Mouse (Mus musculus) embryonic facial prominence, embryonic 15.5 days (tissue): ENCODE measurements around the gene Pdxk. TPM values are rescaled to one million over a fixed set of nuclear protein-coding genes. Genes with fewer than 3 reads are reported as not detected.
"Not testable (repeated sequence)": the region's sequence is repeated elsewhere in the genome, so short reads cannot be mapped to it uniquely, and the experiment has no call there.

Experiments
- ATAC-seq: fragments of 200-750 bp; cut with Nextera tagmentation; 2 replicates; pipeline ENCODE4 v1.8.0; 2017; ENCODE audit warnings: low read depth, moderate TSS enrichment; ENCODE audit not compliant: insufficient number of reproducible peaks, low FRiP score, low TSS enrichment
- H3K27ac ChIP-seq: fragments of 300-500 bp; sonication (generic); replicated peaks from 2 replicates; pipeline ENCODE4 v1.5.1; 2015; ENCODE audit warnings: mild to moderate bottlenecking, inconsistent platforms
- H3K27me3 ChIP-seq: fragments of 300-500 bp; sonication (generic); 2 replicates; pipeline ENCODE4 v1.6.1; 2015; ENCODE audit warnings: inconsistent platforms
- H3K36me3 ChIP-seq: fragments of 300-500 bp; sonication (generic); 2 replicates; pipeline ENCODE4 v1.6.1; 2015; ENCODE audit warnings: mild to moderate bottlenecking, inconsistent platforms
- H3K4me1 ChIP-seq: fragments of 300-500 bp; sonication (generic); 2 replicates; pipeline ENCODE4 v1.6.1; 2015; ENCODE audit warnings: inconsistent platforms
- H3K4me2 ChIP-seq: fragments of 300-500 bp; sonication (generic); replicated peaks from 2 replicates; pipeline ENCODE4 v1.6.1; 2015; ENCODE audit warnings: mild to moderate bottlenecking, inconsistent platforms
- H3K4me3 ChIP-seq: fragments of 300-500 bp; sonication (generic); replicated peaks from 2 replicates; pipeline ENCODE4 v1.5.1; 2015; ENCODE audit warnings: mild to moderate bottlenecking, inconsistent platforms
- H3K9ac ChIP-seq: fragments of 300-500 bp; sonication (generic); 2 replicates; pipeline ENCODE4 v1.6.1; 2015; ENCODE audit warnings: inconsistent platforms
- H3K9me3 ChIP-seq: fragments of 300-500 bp; sonication (generic); replicated peaks from 2 replicates; pipeline ENCODE4 v1.6.1; 2016; ENCODE audit warnings: inconsistent platforms
- WGBS: fragments of 180-500 bp; shearing (Covaris S2); methylation state at CpG from one replicate; pipeline ENCODE4 v1.1.7; 2015; 5-methylcytosine and 5-hydroxymethylcytosine counted together
- polyA plus RNA-seq: library from polyadenylated mRNA; unstranded; fragments of >200 nt; fragmentation: Nextera tagmentation; extraction: Ambion mirVana; gene quantifications from 2 replicates; pipeline ENCODE4 v1.2.1, GENCODE M21; 2015

Pdxk gene
- 12.7 and 14.1 TPM in 2 replicates for polyA plus RNA-seq

DNA sequence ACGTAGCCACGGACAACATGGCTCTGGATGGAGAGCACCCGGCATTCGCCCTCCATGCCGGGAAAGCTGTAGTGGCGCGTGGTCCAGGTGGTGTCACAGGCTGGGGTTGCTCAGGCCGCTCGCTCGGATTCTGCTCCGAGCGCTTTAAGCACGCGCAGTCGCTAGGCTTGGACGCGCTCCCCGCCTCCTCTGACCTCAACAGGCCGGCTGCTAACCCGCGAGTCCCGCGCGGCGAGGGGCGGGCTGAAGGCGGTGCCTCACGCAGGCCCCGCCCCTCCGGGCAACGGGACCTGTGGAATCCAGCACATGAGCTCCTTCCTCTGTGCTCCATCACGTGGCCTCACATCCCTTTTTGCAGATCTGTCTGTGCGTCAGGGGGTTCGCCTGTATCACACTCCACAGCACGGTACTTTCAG lies at the start of gene Pdxk:
Gene Pdxk (minus strand): TSS at position 184 of the 416 bp plus-strand sequence.
- no peaks in the 10 kb centered on the region for H3K36me3 ChIP-seq
- no peaks in the 10 kb centered on the region for H3K9me3 ChIP-seq
- H3K27ac ChIP-seq: peak within 1 kb of the TSS; percentile 28; the same call in 1 of the 2 replicates
- peak within 1 kb of the TSS; percentile 74 for H3K4me3 ChIP-seq
- peak within 1 kb of the TSS; percentile 99 for H3K4me2 ChIP-seq
- H3K27me3 ChIP-seq: no peaks in the 10 kb centered on the region
- peak; percentile 92 for ATAC-seq
- H3K4me1 ChIP-seq: peaks cover 22% of the 10 kb centered on the region
- H3K9ac ChIP-seq: peak within 1 kb of the TSS; percentile 68
- WGBS: 0% methylated on average over 35 of the region's 35 CpGs

DNA sequence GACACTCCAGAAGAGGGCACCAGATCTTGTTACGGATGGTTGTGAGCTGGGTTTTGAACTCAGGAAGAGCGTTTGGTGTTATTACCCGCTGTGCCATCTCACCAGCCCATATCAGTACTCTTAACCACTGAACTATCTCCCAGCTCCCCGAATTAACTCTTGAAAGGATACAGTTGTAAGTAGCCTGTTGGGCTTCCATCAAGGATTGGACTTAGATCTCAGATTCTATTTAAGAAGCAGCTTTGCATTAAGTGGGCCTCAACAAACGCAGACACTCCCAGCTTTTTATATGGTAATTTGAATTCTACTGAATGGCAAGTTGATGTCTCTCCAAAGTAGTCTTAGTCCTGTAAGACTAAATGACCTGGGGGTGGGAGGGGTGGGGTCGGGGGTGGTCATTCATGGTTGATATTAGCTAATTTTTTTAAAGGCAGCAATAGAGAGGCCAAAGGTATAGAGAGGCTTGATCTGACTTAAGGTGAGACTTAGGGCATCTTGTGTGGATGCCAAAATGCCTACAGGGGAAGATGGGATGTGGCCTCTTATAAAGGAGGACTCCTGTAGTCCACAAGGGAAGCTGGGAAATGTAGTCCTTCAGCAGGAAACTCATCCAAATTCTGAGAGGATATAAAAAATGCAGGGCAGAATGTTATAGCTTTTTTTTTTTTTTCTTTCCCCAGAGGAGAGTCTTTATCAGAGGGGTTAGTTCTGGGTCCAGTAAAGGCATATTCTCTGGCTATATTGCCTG lies 38.4 kb upstream of the Pdxk start:
- Histone ChIP-seq H3K27ac (no peak overlapping the region), H3K9me3 (no peaks in the 10 kb centered on the region), H3K4me1 (no peaks in the 10 kb centered on the region), H3K4me3 (no peak overlapping the region), H3K4me2 (no peak overlapping the region), H3K9ac (no peak overlapping the region), H3K36me3 (no peaks in the 10 kb centered on the region), H3K27me3 (no peaks in the 10 kb centered on the region)
- WGBS: 74% methylated on average over 6 of the region's 6 CpGs
- no peak for ATAC-seq

DNA sequence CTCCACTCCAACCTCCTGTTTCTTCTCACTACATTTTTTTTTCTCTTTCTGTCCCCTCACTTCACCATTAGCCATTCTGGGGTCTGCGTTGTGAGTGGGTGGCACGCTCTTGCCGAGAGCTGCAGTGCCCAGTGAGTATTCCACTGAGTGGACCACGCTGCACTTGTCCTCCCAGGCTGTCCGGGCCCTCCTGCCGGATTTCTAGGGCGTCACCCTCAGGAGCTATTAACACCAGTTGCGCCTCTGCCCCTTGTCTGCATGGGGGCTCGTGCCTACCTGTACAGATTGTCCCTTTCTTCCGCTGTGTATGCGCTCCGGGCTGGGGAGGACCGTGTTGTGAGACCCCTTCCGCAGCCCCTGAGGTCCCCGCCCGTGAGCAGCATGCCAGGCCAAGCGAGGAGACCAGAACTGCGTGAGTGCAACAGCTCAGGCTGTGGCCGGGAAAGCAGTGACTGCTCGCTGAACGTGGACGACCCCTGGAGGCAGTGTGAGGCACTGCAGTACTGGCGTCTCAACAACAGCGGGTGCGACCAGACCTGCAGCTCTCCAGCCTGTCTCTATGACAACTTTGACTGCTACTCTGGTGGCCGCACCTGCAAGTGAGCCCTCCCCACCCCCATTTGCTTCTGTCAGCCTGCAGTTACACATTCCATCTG lies 22.8 kb upstream of the Pdxk start:
- no peak overlapping the region for H3K27ac ChIP-seq
- H3K9ac ChIP-seq: no peak overlapping the region
- H3K9me3 ChIP-seq: no peaks in the 10 kb centered on the region
- H3K4me2 ChIP-seq: peak overlapping the region; percentile 46
- H3K4me3 ChIP-seq: peak overlapping the region; percentile 27
- 9% methylated on average over 26 of the region's 26 CpGs for WGBS
- H3K36me3 ChIP-seq: no peaks in the 10 kb centered on the region
- peaks cover 5% of the 10 kb centered on the region; the same call in 1 of the 2 replicates for H3K4me1 ChIP-seq
- peaks cover 10% of the 10 kb centered on the region for H3K27me3 ChIP-seq
- peak; percentile 53; the same call in 1 of the 2 replicates for ATAC-seq

DNA sequence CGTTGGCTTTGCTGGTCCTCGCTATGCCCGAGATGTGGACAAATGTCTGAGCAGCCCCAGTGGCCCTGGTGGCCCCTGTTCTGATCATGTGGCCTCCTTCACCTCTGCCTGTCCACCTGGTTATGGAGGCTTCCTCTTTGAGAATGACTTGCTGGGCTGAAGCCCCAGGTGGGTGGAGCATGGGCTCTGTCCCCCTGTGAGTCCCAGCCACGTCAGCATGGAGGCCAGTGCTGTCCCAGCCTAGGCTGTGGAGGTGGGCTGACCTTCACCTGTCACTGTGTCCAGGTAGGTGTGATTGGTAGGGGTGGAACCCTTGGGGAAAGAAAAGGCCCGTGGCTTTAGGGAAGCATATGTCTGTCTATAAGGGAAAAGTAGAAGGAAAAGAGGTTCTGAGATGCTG lies 22.1 kb upstream of the Pdxk start:
- peaks cover 12% of the 10 kb centered on the region for H3K27me3 ChIP-seq
- no peak overlapping the region for H3K4me2 ChIP-seq
- H3K4me3 ChIP-seq: no peak overlapping the region
- WGBS: 72% methylated on average over 5 of the region's 5 CpGs
- no peak overlapping the region for H3K27ac ChIP-seq
- no peaks in the 10 kb centered on the region for H3K9me3 ChIP-seq
- peaks cover 8% of the 10 kb centered on the region; the same call in 1 of the 2 replicates for H3K4me1 ChIP-seq
- ATAC-seq: no peak
- no peaks in the 10 kb centered on the region for H3K36me3 ChIP-seq
- no peak overlapping the region for H3K9ac ChIP-seq

DNA sequence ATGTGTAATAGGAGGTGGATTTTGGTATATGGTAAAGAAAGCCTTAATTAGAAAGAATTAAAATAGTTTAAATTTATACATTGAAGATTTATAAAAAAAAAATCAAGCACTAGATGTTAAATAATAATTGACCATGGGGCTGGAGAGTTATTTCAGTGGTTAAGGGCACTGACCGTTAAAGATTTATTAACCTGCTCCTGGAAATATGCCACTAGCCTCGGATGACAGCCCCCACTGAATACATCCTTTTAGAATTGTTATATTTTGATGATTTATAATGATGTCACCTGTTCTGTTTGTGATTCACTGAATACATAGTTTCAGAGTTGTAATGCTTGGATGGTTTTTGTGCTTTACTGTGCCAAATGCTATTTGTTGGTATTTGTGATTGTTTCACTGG lies 20.6 kb upstream of the Pdxk start:
- not testable (repeated sequence) for ATAC-seq, H3K9ac ChIP-seq, H3K4me2 ChIP-seq, H3K4me3 ChIP-seq, H3K27ac ChIP-seq, H3K36me3 ChIP-seq, H3K9me3 ChIP-seq
- Histone ChIP-seq H3K4me1 (peaks cover 14% of the 10 kb centered on the region), H3K27me3 (peaks cover 12% of the 10 kb centered on the region)
- WGBS: 66% methylated on average over 2 of the region's 2 CpGs

DNA sequence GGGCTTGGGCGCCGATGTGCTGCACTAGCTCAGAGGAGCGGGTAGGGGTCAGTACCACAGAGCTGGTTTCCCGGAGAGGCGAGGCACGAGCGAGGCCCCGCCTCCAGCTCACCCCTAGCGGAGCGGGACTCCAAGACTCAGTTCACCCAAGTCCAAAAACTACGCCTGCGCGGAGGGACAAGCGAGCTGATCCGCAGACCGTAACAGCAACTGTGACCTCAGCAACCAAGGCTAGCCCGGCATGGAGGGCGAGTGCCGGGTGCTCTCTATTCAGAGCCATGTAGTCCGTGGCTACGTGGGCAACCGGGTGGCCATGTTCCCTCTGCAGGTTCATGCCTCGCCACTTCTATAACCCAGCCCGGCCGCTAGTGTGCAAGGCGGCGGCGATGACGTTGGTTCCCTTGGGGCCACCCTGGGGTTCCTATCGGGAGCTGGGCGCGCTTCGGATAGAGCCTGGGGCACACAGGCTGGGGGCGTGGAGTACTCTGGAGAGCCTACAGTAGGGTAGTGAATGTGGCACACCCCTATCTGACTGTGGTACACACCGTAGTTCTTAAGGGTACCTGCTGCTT lies 17.2 kb upstream of the Pdxk start:
- H3K27me3 ChIP-seq: peaks cover 12% of the 10 kb centered on the region
- peak; percentile 93 for ATAC-seq

DNA sequence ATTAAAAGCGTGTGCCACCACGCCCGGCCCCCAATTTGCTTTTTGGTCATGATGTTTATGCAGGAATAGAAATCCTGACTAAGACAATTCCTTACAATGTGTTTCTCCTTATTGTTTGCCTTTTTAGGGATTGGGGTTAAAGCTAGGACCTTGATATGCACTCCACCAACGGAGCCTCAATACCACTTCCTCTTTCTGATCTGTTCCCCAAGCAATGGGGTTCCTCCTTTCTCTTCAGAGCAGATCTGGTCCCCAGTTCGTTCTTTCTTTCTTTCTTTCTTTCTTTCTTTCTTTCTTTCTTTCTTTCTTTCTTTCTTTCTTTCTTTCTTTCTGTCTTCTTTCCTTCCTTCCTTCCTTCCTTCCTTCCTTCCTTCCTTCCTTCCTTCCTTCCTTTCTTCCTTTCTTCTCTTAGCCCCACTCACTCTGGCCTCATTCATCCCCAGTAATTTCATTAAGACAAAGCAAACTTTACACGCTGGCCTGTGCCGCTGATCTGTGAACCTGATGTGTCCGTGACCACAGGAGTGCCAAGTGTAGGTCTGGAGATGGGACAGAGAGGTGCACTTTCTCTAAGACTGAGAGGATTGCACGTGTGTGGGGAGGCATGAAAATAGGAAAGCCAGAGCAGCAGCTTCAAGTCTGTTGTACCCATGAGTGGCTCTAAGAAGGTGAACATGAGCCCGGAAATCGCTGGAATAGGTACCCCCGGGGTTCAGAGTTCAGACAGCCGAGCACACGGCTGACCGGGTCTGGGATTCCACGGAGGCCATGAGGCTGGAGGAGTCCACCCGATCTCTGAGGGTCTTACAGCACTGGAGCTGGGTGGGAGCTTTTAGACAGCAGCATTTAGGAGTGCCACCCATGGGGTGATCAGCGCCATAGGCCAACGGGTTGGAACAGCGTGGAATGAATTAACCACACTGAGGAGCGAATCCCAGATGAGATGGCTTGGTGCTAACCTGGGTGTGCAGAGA lies 16.5 kb upstream of the Pdxk start:
- H3K36me3 ChIP-seq: no peaks in the 10 kb centered on the region
- ATAC-seq: peak; percentile 49; the same call in 1 of the 2 replicates
- H3K27me3 ChIP-seq: peaks cover 8% of the 10 kb centered on the region; the same call in 1 of the 2 replicates
- no peaks in the 10 kb centered on the region for H3K9me3 ChIP-seq
- H3K27ac ChIP-seq: no peak overlapping the region
- peaks cover 9% of the 10 kb centered on the region for H3K4me1 ChIP-seq
- peak overlapping the region; percentile 57 for H3K4me3 ChIP-seq
- peak overlapping the region; percentile 23; the same call in 1 of the 2 replicates for H3K9ac ChIP-seq
- WGBS: 37% methylated on average over 21 of the region's 21 CpGs
- H3K4me2 ChIP-seq: peak overlapping the region; percentile 88

More for the DNA sequence above, 17.2 kb upstream of the Pdxk start:
- no peaks in the 10 kb centered on the region for H3K9me3 ChIP-seq
- peaks cover 9% of the 10 kb centered on the region for H3K4me1 ChIP-seq
- peak overlapping the region; percentile 57 for H3K4me3 ChIP-seq
- no peak overlapping the region for H3K27ac ChIP-seq
- H3K36me3 ChIP-seq: no peaks in the 10 kb centered on the region
- under 1% methylated on average over 35 of the region's 35 CpGs for WGBS
- H3K9ac ChIP-seq: peak overlapping the region; percentile 23; the same call in 1 of the 2 replicates
- peak overlapping the region; percentile 88 for H3K4me2 ChIP-seq

DNA sequence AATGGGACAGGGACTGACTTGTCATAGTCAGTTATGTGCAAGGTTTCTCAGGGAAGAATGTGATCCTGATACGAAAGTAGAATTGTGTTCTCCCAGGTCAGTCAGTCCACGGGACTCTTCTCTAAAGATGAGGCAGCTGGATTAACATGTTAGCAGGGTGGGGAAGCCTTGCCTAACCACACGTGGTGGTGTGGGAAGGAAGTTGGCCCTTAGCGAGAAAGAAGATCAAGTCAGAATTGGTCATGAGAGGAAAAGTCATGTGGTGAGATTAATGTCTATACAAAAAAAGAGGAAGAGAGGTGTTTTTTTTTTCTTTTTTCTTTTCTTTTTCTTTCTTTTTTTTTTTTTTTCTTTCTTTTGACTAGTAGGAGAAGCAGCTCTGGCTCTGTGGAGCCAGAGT lies 12.0 kb upstream of the Pdxk start:
- ATAC-seq: no peak
- Histone ChIP-seq H3K4me1 (peaks cover 6% of the 10 kb centered on the region; the same call in 1 of the 2 replicates), H3K36me3 (no peaks in the 10 kb centered on the region), H3K9ac (no peak overlapping the region), H3K9me3 (no peaks in the 10 kb centered on the region), H3K27me3 (no peaks in the 10 kb centered on the region), H3K4me3 (no peak overlapping the region), H3K4me2 (no peak overlapping the region), H3K27ac (no peak overlapping the region)
- 63% methylated on average over 4 of the region's 4 CpGs for WGBS

DNA sequence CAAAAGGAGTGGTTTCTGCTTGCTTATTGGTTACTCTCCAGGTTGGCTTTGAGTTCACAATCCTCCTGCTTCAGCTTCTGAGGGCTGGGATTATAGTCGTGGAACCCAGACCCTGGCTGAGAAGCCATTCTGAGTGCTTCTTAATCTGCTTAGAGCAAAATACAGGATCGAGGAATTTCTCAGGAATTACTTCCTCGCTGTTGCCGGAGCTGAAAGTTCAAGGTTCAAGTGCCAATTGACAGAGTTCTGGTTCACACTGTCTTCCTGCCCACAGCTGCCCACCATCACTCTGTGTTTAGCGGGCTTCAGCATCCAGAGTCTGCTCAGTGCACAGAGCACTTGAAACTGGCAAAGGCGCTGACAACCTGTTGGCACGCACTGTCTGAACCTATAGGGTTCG lies 10.0 kb upstream of the Pdxk start:
- Histone ChIP-seq H3K4me2 (no peak overlapping the region), H3K9ac (no peak overlapping the region), H3K36me3 (no peaks in the 10 kb centered on the region), H3K27ac (no peak overlapping the region), H3K4me3 (no peak overlapping the region), H3K27me3 (no peaks in the 10 kb centered on the region), H3K4me1 (no peaks in the 10 kb centered on the region), H3K9me3 (no peaks in the 10 kb centered on the region)
- 71% methylated on average over 8 of the region's 8 CpGs for WGBS
- no peak for ATAC-seq

DNA sequence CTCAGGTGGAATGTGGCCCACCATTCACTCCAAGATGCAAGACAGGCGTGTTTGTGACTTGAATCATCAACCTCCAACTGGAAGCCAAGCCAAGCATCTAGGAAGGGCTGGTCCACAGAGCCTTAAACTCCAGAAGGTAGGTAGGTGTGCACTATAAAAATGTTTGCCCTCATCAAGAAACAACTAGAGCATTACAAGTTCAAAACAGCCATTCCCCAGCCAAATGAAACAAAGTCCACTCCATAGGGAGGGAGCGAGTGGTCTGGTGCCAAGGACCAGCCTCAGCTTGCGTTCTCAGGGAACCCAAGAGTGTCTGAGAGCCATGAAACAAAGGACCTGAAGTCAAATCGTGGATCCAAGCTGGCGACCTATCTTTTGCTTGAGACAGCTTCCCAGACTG lies 8.7 kb upstream of the Pdxk start:
- 59% methylated on average over 5 of the region's 5 CpGs for WGBS
- no peaks in the 10 kb centered on the region for H3K27me3 ChIP-seq
- no peaks in the 10 kb centered on the region for H3K9me3 ChIP-seq
- ATAC-seq: no peak
- no peak overlapping the region for H3K4me2 ChIP-seq
- no peaks in the 10 kb centered on the region for H3K4me1 ChIP-seq
- H3K9ac ChIP-seq: no peak overlapping the region
- no peaks in the 10 kb centered on the region for H3K36me3 ChIP-seq
- no peak overlapping the region for H3K4me3 ChIP-seq
- H3K27ac ChIP-seq: no peak overlapping the region
